9 mouse cellular contexts compared by ENCODE assay signal in genomic region chr4:125116090-125116861, GRCm38 (mm10). TPM values are rescaled to one million over a fixed set of nuclear protein-coding genes. Genes with fewer than 3 reads are reported as not detected.
A peak's percentile ranks its signal among the peaks of the same experiment; 100 is the strongest.
DNase-seq lines count a peak whose midpoint lies in the region; ATAC-seq and TF ChIP-seq lines count a peak whose summit lies in the region.
"Had no signal": no experiment of that assay in that cellular context is flagged by ENCODE, and none has a peak within 500 bp of the region (broad histone marks: within the 10 kb centered on the region; RNA-seq: fewer than 3 reads in every experiment).

No protein-coding gene starts in this region.

- DNase-seq in hindbrain, embryonic 14.5 days (ENCODE audit: low spot score) = peak; percentile 48
- no peak for DNase-seq in hindbrain, embryonic 11.5 days (ENCODE audit: low spot score)
- peak; percentile 70 for DNase-seq in Muller cell, postnatal 12 days (ENCODE audit: inconsistent ontology term)
- no peak for DNase-seq in embryonic facial prominence, embryonic 10.5 days (ENCODE audit: low spot score)
- peak; percentile 77 for DNase-seq in hindbrain, postnatal 0 days (ENCODE audit: low spot score)
- peak; percentile 56 to 58 for DNase-seq in left cerebral cortex, postnatal 36 days (ENCODE audit: low spot score in 2 of 2)
- DNase-seq in thymus, postnatal 4 days = peak; percentile 45

- no peaks in the 10 kb centered on the region for H3K9me3 ChIP-seq in hindbrain, embryonic 14.5 days (ENCODE audit: control insufficient read depth, low read length)
- H3K9me3 ChIP-seq in hindbrain, embryonic 11.5 days (ENCODE audit: control insufficient read depth, low read length) = no peaks in the 10 kb centered on the region
- no peaks in the 10 kb centered on the region for H3K9me3 ChIP-seq in embryonic facial prominence, embryonic 10.5 days
- no peaks in the 10 kb centered on the region for H3K9me3 ChIP-seq in hindbrain, postnatal 0 days (ENCODE audit: low read length)

- H3K9ac ChIP-seq in hindbrain, embryonic 14.5 days = no peak overlapping the region
- H3K9ac ChIP-seq in hindbrain, embryonic 11.5 days (ENCODE audit: low read depth, low read length) = no peak overlapping the region
- 0 out of 2 replicates have a peak overlapping the region, but pooled peaks have one; percentile 5 for H3K9ac ChIP-seq in hindbrain, postnatal 0 days (replicated peaks; ENCODE audit: low read length)

- H3K4me1 ChIP-seq in hindbrain, embryonic 14.5 days (replicated peaks; ENCODE audit: control insufficient read depth, insufficient read depth, low read length) = no peaks in the 10 kb centered on the region
- H3K4me1 ChIP-seq in hindbrain, embryonic 11.5 days (replicated peaks; ENCODE audit: control insufficient read depth, insufficient read depth, low read length) = no peaks in the 10 kb centered on the region
- peaks cover 33% of the 10 kb centered on the region for H3K4me1 ChIP-seq in embryonic facial prominence, embryonic 10.5 days
- H3K4me1 ChIP-seq in hindbrain, postnatal 0 days (ENCODE audit: insufficient read depth, low read length) = peaks cover 12% of the 10 kb centered on the region; the same call in 1 of the 2 replicates

- H3K27ac ChIP-seq in hindbrain, embryonic 14.5 days = no peak overlapping the region
- H3K27ac ChIP-seq in hindbrain, embryonic 11.5 days (ENCODE audit: low read depth, low read length) = no peak overlapping the region
- H3K27ac ChIP-seq in embryonic facial prominence, embryonic 10.5 days (replicated peaks) = peak overlapping the region; percentile 35
- H3K27ac ChIP-seq in hindbrain, postnatal 0 days = peak overlapping the region; percentile 58; the same call in 1 of the 2 replicates

- intact Hi-C loops in left cerebral cortex, postnatal 36 days (cut with DNase I) = no loop called here

- ATAC-seq in hindbrain, embryonic 14.5 days (ENCODE audit: low FRiP score) = 0 out of 2 replicates have a peak, but pooled peaks have one; percentile 32
- no peak for ATAC-seq in hindbrain, embryonic 11.5 days (ENCODE audit: low FRiP score)
- ATAC-seq in hindbrain, postnatal 0 days = peak; percentile 66; the same call in 1 of the 2 replicates
- 0 out of 2 replicates have a peak, but pooled peaks have one; percentile 9 for ATAC-seq in megakaryocyte-erythroid progenitor cell, adult 5-6 weeks (replicated peaks; ENCODE audit: low FRiP score, low TSS enrichment, poor library complexity, severe bottlenecking)

- no peak for TF ChIP-seq CTCF in hindbrain, postnatal 0 days (IDR thresholded peaks at IDR 0.05; ENCODE audit: low read depth)

- H3K36me3 ChIP-seq in hindbrain, embryonic 14.5 days (replicated peaks; ENCODE audit: control insufficient read depth, insufficient read depth) = peaks cover 14% of the 10 kb centered on the region
- no peaks in the 10 kb centered on the region for H3K36me3 ChIP-seq in hindbrain, embryonic 11.5 days (ENCODE audit: control insufficient read depth, insufficient read depth, low read length)
- peaks cover 9% of the 10 kb centered on the region for H3K36me3 ChIP-seq in embryonic facial prominence, embryonic 10.5 days (replicated peaks)
- H3K36me3 ChIP-seq in hindbrain, postnatal 0 days (ENCODE audit: insufficient read depth, low read length) = peaks cover 9% of the 10 kb centered on the region; the same call in 1 of the 2 replicates

- no peak overlapping the region for H3K4me3 ChIP-seq in hindbrain, embryonic 14.5 days (replicated peaks; ENCODE audit: low read length)
- H3K4me3 ChIP-seq in hindbrain, embryonic 11.5 days (ENCODE audit: low read depth, low read length) = no peak overlapping the region
- H3K4me3 ChIP-seq in embryonic facial prominence, embryonic 10.5 days = no peak overlapping the region
- no peak overlapping the region for H3K4me3 ChIP-seq in hindbrain, postnatal 0 days (ENCODE audit: low read length)

- WGBS in hindbrain, embryonic 14.5 days = 73% methylated on average over 9 of the region's 9 CpGs
- 78% methylated on average over 9 of the region's 9 CpGs for WGBS in hindbrain, embryonic 11.5 days
- 80% methylated on average over 9 of the region's 9 CpGs for WGBS in embryonic facial prominence, embryonic 10.5 days
- WGBS in hindbrain, postnatal 0 days = 44% methylated on average over 9 of the region's 9 CpGs

- H3K27me3 ChIP-seq in hindbrain, embryonic 14.5 days (ENCODE audit: control insufficient read depth, insufficient read depth, low read length) = no peaks in the 10 kb centered on the region
- no peaks in the 10 kb centered on the region for H3K27me3 ChIP-seq in hindbrain, embryonic 11.5 days (ENCODE audit: control insufficient read depth, insufficient read depth, low read length)
- H3K27me3 ChIP-seq in embryonic facial prominence, embryonic 10.5 days (replicated peaks; ENCODE audit: low read depth, poor library complexity, severe bottlenecking) = peaks cover 17% of the 10 kb centered on the region; the same call in 1 of the 2 replicates
- H3K27me3 ChIP-seq in hindbrain, postnatal 0 days (ENCODE audit: insufficient read depth, low read length) = no peaks in the 10 kb centered on the region

- no peak overlapping the region for H3K4me2 ChIP-seq in hindbrain, embryonic 14.5 days (replicated peaks)
- H3K4me2 ChIP-seq in hindbrain, embryonic 11.5 days (replicated peaks; ENCODE audit: low read depth, low read length) = no peak overlapping the region
- no peak overlapping the region for H3K4me2 ChIP-seq in hindbrain, postnatal 0 days (ENCODE audit: low read depth, low read length)

RNA-seq across cellular contexts. Expression of gene Zc3h12a, which starts 11.4 kb away (rescaled TPM):
- polyA plus RNA-seq in hindbrain, embryonic 14.5 days (2014; fragmentation: Nextera tagmentation; extraction: Ambion mirVana) = 0.09 and 0.43 TPM in 2 replicates
- 0.29 and 0.78 TPM in 2 replicates for polyA plus RNA-seq in hindbrain, embryonic 11.5 days (2014; fragmentation: Nextera tagmentation; extraction: Ambion mirVana)
- 0.49 and 0.64 TPM in 2 replicates for polyA plus RNA-seq in embryonic facial prominence, embryonic 10.5 days (2016; fragmentation: Nextera tagmentation; extraction: Ambion mirVana)
- total RNA-seq in hindbrain, postnatal 0 days (2014; rRNA removed) = not detected in 2 replicates
- 0.16 and 0.31 TPM in 2 replicates for polyA plus RNA-seq in hindbrain, postnatal 0 days (2015; fragmentation: Nextera tagmentation; extraction: Ambion mirVana)
- under 1 TPM; 0.54 to 0.70 TPM for total RNA-seq in left cerebral cortex, postnatal 36 days (2021)
- 3.8 and 4.7 TPM in 2 replicates for total RNA-seq in megakaryocyte-erythroid progenitor cell, adult 5-6 weeks (2014; fragmentation: Nextera tagmentation)
- 2.7 and 5.6 TPM in 2 replicates for total RNA-seq in megakaryocyte-erythroid progenitor cell, adult 5-6 weeks (2017)

RNA-seq across cellular contexts. Expression of gene Meaf6, which starts 31.3 kb away (rescaled TPM):
- polyA plus RNA-seq in hindbrain, embryonic 14.5 days (2014; fragmentation: Nextera tagmentation; extraction: Ambion mirVana) = 165 and 171 TPM in 2 replicates
- polyA plus RNA-seq in hindbrain, embryonic 11.5 days (2014; fragmentation: Nextera tagmentation; extraction: Ambion mirVana) = 122 and 131 TPM in 2 replicates
- polyA plus RNA-seq in embryonic facial prominence, embryonic 10.5 days (2016; fragmentation: Nextera tagmentation; extraction: Ambion mirVana) = 80.7 and 84.3 TPM in 2 replicates
- 47.0 and 50.4 TPM in 2 replicates for total RNA-seq in hindbrain, postnatal 0 days (2014; rRNA removed)
- polyA plus RNA-seq in hindbrain, postnatal 0 days (2015; fragmentation: Nextera tagmentation; extraction: Ambion mirVana) = 131 and 133 TPM in 2 replicates
- total RNA-seq in left cerebral cortex, postnatal 36 days (2021) = 100 to 1,000 TPM; 123 to 140 TPM
- total RNA-seq in megakaryocyte-erythroid progenitor cell, adult 5-6 weeks (2014; fragmentation: Nextera tagmentation) = 31.2 and 52.8 TPM in 2 replicates
- total RNA-seq in megakaryocyte-erythroid progenitor cell, adult 5-6 weeks (2017) = 34.5 and 49.7 TPM in 2 replicates

RNA-seq across cellular contexts. Expression of gene Snip1, which starts 49.8 kb away (rescaled TPM):
- 23.7 and 26.2 TPM in 2 replicates for polyA plus RNA-seq in hindbrain, embryonic 14.5 days (2014; fragmentation: Nextera tagmentation; extraction: Ambion mirVana)
- 37.7 and 37.9 TPM in 2 replicates for polyA plus RNA-seq in hindbrain, embryonic 11.5 days (2014; fragmentation: Nextera tagmentation; extraction: Ambion mirVana)
- polyA plus RNA-seq in embryonic facial prominence, embryonic 10.5 days (2016; fragmentation: Nextera tagmentation; extraction: Ambion mirVana) = 34.9 and 35.1 TPM in 2 replicates
- 29.2 and 35.0 TPM in 2 replicates for total RNA-seq in hindbrain, postnatal 0 days (2014; rRNA removed)
- 15.7 and 16.3 TPM in 2 replicates for polyA plus RNA-seq in hindbrain, postnatal 0 days (2015; fragmentation: Nextera tagmentation; extraction: Ambion mirVana)
- 10 to 100 TPM; 13.6 to 14.2 TPM for total RNA-seq in left cerebral cortex, postnatal 36 days (2021)
- total RNA-seq in megakaryocyte-erythroid progenitor cell, adult 5-6 weeks (2014; fragmentation: Nextera tagmentation) = 25.4 and 26.1 TPM in 2 replicates
- 32.2 and 33.6 TPM in 2 replicates for total RNA-seq in megakaryocyte-erythroid progenitor cell, adult 5-6 weeks (2017)

RNA-seq across cellular contexts. Expression of gene Dnali1, which starts 50.8 kb away (rescaled TPM):
- 1.5 and 1.8 TPM in 2 replicates for polyA plus RNA-seq in hindbrain, embryonic 14.5 days (2014; fragmentation: Nextera tagmentation; extraction: Ambion mirVana)
- 0.64 and 0.91 TPM in 2 replicates for polyA plus RNA-seq in hindbrain, embryonic 11.5 days (2014; fragmentation: Nextera tagmentation; extraction: Ambion mirVana)
- polyA plus RNA-seq in embryonic facial prominence, embryonic 10.5 days (2016; fragmentation: Nextera tagmentation; extraction: Ambion mirVana) = 0.20 and 0.22 TPM in 2 replicates
- 0.73 and 2.4 TPM in 2 replicates for total RNA-seq in hindbrain, postnatal 0 days (2014; rRNA removed)
- polyA plus RNA-seq in hindbrain, postnatal 0 days (2015; fragmentation: Nextera tagmentation; extraction: Ambion mirVana) = 1.4 and 1.5 TPM in 2 replicates
- under 1 TPM in 1 of 2 experiments, not detected in 1; 0.30 TPM for total RNA-seq in left cerebral cortex, postnatal 36 days (2021)
- not detected in 2 replicates for total RNA-seq in megakaryocyte-erythroid progenitor cell, adult 5-6 weeks (2014; fragmentation: Nextera tagmentation)
- not detected in 2 replicates for total RNA-seq in megakaryocyte-erythroid progenitor cell, adult 5-6 weeks (2017)
- polyA plus RNA-seq: neural tube, embryonic 11.5 days had no signal

Comparison
In these comparisons a context has a peak if more than half of its experiments do, and no peak if none do; other contexts are left out.
1. DNase-seq: peak in hindbrain, embryonic 14.5 days (single experiment), Muller cell, postnatal 12 days (single experiment), hindbrain, postnatal 0 days (single experiment), left cerebral cortex, postnatal 36 days (2 of 2) and thymus, postnatal 4 days (single experiment); none in hindbrain, embryonic 11.5 days (single experiment) and embryonic facial prominence, embryonic 10.5 days (single experiment).
2. H3K27ac ChIP-seq: peak in embryonic facial prominence, embryonic 10.5 days (single experiment) and hindbrain, postnatal 0 days (single experiment); none in hindbrain, embryonic 14.5 days (single experiment) and hindbrain, embryonic 11.5 days (single experiment).